Mouse (Mus musculus): ENCODE measurements at regions not wholly inside any gene's neighbourhood (a gene's known extent, or its start where the extent isn't known, plus 50 kb on each side); places are given as distances from the start of the nearest gene placed in this dataset.

DNA sequence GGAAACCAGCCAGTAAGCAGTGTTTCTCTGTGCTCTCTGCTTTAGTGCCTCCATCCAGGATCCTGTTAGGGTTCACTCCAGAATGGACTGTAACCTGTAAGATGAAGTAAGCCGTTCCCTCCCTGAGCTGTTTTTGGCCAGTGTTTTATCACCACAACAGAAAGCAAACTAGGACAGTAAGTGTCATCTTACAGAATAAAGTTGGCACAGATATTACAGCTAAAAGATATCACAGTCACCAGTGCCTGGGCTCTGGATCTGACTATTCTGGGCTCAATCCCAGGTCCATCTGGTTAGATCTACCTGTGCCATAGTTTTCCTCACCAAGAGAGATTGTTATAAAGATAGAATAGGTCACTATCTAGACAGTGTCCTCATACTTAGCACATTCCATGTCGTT, 92.9 kb upstream of the Paqr3 start:
- H3K27me3 ChIP-seq (ENCODE audit: control insufficient read depth, insufficient read depth, low read length): no peaks in the 10 kb centered on the region
- no peak overlapping the region for H3K4me2 ChIP-seq (ENCODE audit: low read length)
- no peaks in the 10 kb centered on the region for H3K36me3 ChIP-seq (ENCODE audit: control insufficient read depth, insufficient read depth, low read length)
- no peaks in the 10 kb centered on the region for H3K9me3 ChIP-seq (ENCODE audit: control insufficient read depth, low read length)
- H3K4me1 ChIP-seq (ENCODE audit: control insufficient read depth, insufficient read depth, low read length): no peaks in the 10 kb centered on the region
- no peak overlapping the region for H3K4me3 ChIP-seq (replicated peaks; ENCODE audit: low read depth, low read length)
- WGBS: 81% methylated on average over 2 of the region's 2 CpGs
- H3K27ac ChIP-seq (replicated peaks; ENCODE audit: low read depth, low read length): no peak overlapping the region
- DNase-seq (no peak), ATAC-seq (ENCODE audit: low FRiP score, low TSS enrichment) (no peak)
- H3K9ac ChIP-seq (replicated peaks; ENCODE audit: low read length): no peak overlapping the region

DNA sequence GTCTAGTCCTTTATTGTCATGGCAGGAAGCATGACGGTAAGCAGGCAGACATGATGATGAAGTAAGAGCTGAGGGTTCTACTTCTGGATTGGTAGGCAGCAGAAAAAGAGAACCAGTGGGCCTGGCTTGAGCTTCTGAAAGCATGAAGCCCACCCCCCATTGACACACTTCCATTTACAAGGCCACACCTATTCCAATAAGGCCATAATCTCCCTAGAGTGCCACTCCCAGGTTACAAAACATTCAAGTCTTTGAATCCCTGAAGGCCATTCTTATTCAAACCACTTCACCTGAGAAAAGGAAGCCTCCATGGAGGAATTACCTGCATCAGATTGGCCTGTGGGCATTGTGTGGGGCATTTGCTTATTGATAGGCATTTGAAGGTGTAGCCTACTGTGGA, 92.2 kb upstream of the Paqr3 start:
- H3K27ac ChIP-seq (replicated peaks; ENCODE audit: low read depth, low read length): no peak overlapping the region
- 93% methylated on average over 1 of the region's 1 CpGs for WGBS
- H3K4me3 ChIP-seq (replicated peaks; ENCODE audit: low read depth, low read length): no peak overlapping the region

DNA sequence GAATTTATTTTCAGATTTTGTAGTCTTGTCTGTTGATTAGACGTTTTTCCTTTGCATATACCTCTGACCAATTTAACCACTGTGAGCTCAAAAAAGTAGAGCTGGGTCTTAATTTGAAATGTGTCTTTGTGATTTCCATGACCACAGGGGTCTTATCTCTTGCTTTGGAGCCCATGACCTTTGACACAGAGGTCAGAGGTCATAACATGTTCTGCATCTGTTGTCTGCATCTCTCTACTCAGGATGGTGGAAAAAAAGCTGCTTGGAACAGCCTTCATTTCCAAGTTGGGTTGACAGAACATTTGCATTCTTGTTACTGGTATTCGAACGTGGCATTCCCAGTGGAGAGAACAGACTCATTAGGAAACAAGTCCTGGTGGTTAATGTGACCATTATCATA, 91.2 kb upstream of the Paqr3 start:
- WGBS: 22% methylated on average over 3 of the region's 3 CpGs
- DNase-seq: no peak

More for the DNA sequence above, 92.2 kb upstream of the Paqr3 start:
- no peak overlapping the region for H3K9ac ChIP-seq (replicated peaks; ENCODE audit: low read length)
- no peak for ATAC-seq (ENCODE audit: low FRiP score, low TSS enrichment)
- no peak overlapping the region for H3K4me2 ChIP-seq (ENCODE audit: low read length)
- H3K36me3 ChIP-seq (ENCODE audit: control insufficient read depth, insufficient read depth, low read length): no peaks in the 10 kb centered on the region
- DNase-seq: no peak
- H3K9me3 ChIP-seq (ENCODE audit: control insufficient read depth, low read length): no peaks in the 10 kb centered on the region
- H3K4me1 ChIP-seq (ENCODE audit: control insufficient read depth, insufficient read depth, low read length): no peaks in the 10 kb centered on the region
- H3K27me3 ChIP-seq (ENCODE audit: control insufficient read depth, insufficient read depth, low read length): no peaks in the 10 kb centered on the region

DNA sequence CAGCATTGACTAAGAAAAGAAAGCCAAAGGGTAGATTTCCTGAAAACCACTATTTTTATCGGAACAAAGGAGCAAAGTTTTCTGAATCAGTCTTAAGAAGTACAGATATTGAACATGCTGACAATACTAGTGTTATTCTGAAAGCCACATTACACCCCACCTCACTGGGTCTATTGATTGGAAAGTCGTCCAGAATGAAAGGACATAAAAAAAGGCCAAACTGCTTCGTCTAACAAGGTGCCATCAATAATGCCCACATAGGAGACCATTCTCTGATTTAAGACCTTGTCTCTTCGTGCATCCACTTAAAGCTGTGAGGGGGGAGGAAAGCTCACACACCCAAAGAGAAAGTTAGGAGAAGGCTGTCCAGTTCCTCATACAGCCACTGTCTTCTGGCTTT, 89.3 kb upstream of the Paqr3 start:
- no peak overlapping the region for H3K4me3 ChIP-seq (replicated peaks; ENCODE audit: low read depth, low read length)
- H3K4me2 ChIP-seq (ENCODE audit: low read length): no peak overlapping the region
- no peaks in the 10 kb centered on the region for H3K9me3 ChIP-seq (ENCODE audit: control insufficient read depth, low read length)
- no peaks in the 10 kb centered on the region for H3K36me3 ChIP-seq (ENCODE audit: control insufficient read depth, insufficient read depth, low read length)
- H3K27ac ChIP-seq (replicated peaks; ENCODE audit: low read depth, low read length): no peak overlapping the region
- no peaks in the 10 kb centered on the region for H3K27me3 ChIP-seq (ENCODE audit: control insufficient read depth, insufficient read depth, low read length)
- DNase-seq (no peak), ATAC-seq (ENCODE audit: low FRiP score, low TSS enrichment) (no peak)
- WGBS: 42% methylated on average over 4 of the region's 4 CpGs
- no peak overlapping the region for H3K9ac ChIP-seq (replicated peaks; ENCODE audit: low read length)
- H3K4me1 ChIP-seq (ENCODE audit: control insufficient read depth, insufficient read depth, low read length): no peaks in the 10 kb centered on the region

More for the DNA sequence above, 91.2 kb upstream of the Paqr3 start:
- Histone ChIP-seq H3K4me3 (replicated peaks; ENCODE audit: low read depth, low read length) (no peak overlapping the region), H3K27me3 (ENCODE audit: control insufficient read depth, insufficient read depth, low read length) (no peaks in the 10 kb centered on the region), H3K36me3 (ENCODE audit: control insufficient read depth, insufficient read depth, low read length) (no peaks in the 10 kb centered on the region), H3K9me3 (ENCODE audit: control insufficient read depth, low read length) (no peaks in the 10 kb centered on the region), H3K4me1 (ENCODE audit: control insufficient read depth, insufficient read depth, low read length) (no peaks in the 10 kb centered on the region), H3K9ac (replicated peaks; ENCODE audit: low read length) (no peak overlapping the region), H3K27ac (replicated peaks; ENCODE audit: low read depth, low read length) (no peak overlapping the region), H3K4me2 (ENCODE audit: low read length) (no peak overlapping the region)
- no peak for ATAC-seq (ENCODE audit: low FRiP score, low TSS enrichment)

DNA sequence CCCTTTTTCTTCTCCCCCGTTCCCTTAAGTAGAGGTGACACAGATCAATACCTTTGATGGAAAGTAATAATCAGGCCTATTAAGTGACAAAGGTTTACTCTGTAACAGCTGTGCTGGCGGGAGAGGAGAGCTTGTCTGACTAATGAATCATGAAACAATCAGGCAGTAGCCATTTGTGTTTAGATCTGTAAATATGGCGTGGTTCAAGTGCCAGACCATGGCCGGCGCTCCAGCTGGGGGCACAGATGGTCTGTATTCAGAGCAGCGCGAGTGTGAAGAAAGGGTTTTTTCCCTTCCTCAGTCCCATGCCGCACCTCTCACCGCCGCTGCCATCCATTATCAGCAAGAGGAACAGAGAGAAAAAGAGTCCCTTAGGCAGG, 83.9 kb upstream of the Paqr3 start:
- Histone ChIP-seq H3K4me3 (replicated peaks; ENCODE audit: low read depth, low read length) (no peak overlapping the region), H3K9ac (replicated peaks; ENCODE audit: low read length) (no peak overlapping the region), H3K9me3 (ENCODE audit: control insufficient read depth, low read length) (no peaks in the 10 kb centered on the region), H3K36me3 (ENCODE audit: control insufficient read depth, insufficient read depth, low read length) (no peaks in the 10 kb centered on the region), H3K27me3 (ENCODE audit: control insufficient read depth, insufficient read depth, low read length) (no peaks in the 10 kb centered on the region), H3K4me1 (ENCODE audit: control insufficient read depth, insufficient read depth, low read length) (0 out of 2 replicates have a peak, but pooled peaks cover 3% of the 10 kb centered on the region), H3K4me2 (ENCODE audit: low read length) (no peak overlapping the region), H3K27ac (replicated peaks; ENCODE audit: low read depth, low read length) (0 out of 2 replicates have a peak overlapping the region, but pooled peaks have one; percentile 20)
- 56% methylated on average over 10 of the region's 10 CpGs for WGBS
- ATAC-seq (ENCODE audit: low FRiP score, low TSS enrichment) (0 out of 2 replicates have a peak, but pooled peaks have one; percentile 40), DNase-seq (peak; percentile 49)

DNA sequence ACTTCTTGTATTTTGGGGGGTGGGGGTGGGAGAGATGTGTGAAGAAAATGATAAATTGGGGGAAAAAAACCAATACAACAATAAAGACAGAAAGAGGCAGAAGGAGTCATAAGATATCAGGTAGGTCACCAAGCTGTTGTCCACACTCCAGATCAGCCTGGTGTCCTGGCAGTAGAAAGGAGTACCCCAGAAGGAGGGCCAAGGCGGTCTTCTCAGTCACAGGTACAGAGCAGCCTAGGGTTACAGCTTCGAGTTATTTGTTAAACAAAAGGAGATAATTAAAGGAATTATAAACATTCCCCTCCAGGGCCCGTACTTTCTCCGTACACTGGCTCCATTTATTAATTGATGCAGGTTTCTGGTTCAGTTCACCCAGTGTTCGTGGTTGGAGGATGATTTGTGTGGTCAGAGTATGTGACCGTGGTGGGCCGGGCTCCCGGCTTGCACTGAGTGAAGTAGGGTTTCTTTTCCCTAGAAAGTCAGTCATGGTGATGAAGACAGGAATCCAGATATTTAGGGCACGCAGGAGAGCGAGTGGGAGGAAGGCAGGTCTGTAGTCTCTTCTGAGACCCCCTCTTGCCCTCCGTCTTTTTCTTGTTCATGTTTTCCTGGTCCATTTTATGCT, 83.4 kb upstream of the Paqr3 start:
- Histone ChIP-seq H3K27ac (replicated peaks; ENCODE audit: low read depth, low read length) (no peak overlapping the region), H3K4me2 (ENCODE audit: low read length) (no peak overlapping the region), H3K27me3 (ENCODE audit: control insufficient read depth, insufficient read depth, low read length) (no peaks in the 10 kb centered on the region), H3K9me3 (ENCODE audit: control insufficient read depth, low read length) (no peaks in the 10 kb centered on the region), H3K4me1 (ENCODE audit: control insufficient read depth, insufficient read depth, low read length) (0 out of 2 replicates have a peak, but pooled peaks cover 3% of the 10 kb centered on the region), H3K9ac (replicated peaks; ENCODE audit: low read length) (no peak overlapping the region), H3K4me3 (replicated peaks; ENCODE audit: low read depth, low read length) (no peak overlapping the region), H3K36me3 (ENCODE audit: control insufficient read depth, insufficient read depth, low read length) (no peaks in the 10 kb centered on the region)
- WGBS: 68% methylated on average over 11 of the region's 11 CpGs
- ATAC-seq (ENCODE audit: low FRiP score, low TSS enrichment) (no peak), DNase-seq (no peak)

DNA sequence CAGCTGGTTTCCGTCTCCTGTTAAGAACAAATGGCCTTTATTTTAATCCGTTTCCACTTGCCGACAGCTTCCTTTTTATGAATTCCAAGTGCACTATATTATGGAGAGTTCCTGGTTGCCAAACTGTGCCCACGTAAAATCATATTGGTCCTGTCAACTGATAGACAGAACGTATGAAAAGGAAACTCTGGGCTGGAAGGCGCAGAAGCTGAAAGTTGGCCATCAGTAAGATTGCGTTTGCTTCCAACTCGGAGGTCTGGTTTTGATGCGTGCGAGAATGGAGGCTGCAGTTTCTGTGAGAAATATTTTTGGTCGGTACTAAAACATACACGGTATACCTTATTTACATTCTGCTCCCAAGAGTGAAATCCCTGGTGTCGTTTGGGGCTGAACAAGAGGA, 81.3 kb upstream of the Paqr3 start:
- H3K27ac ChIP-seq (replicated peaks; ENCODE audit: low read depth, low read length): no peak overlapping the region
- DNase-seq (no peak), ATAC-seq (ENCODE audit: low FRiP score, low TSS enrichment) (no peak)
- H3K4me2 ChIP-seq (ENCODE audit: low read length): no peak overlapping the region
- 0 out of 2 replicates have a peak, but pooled peaks cover 3% of the 10 kb centered on the region for H3K4me1 ChIP-seq (ENCODE audit: control insufficient read depth, insufficient read depth, low read length)
- no peak overlapping the region for H3K9ac ChIP-seq (replicated peaks; ENCODE audit: low read length)
- no peak overlapping the region for H3K4me3 ChIP-seq (replicated peaks; ENCODE audit: low read depth, low read length)
- H3K36me3 ChIP-seq (ENCODE audit: control insufficient read depth, insufficient read depth, low read length): no peaks in the 10 kb centered on the region
- no peaks in the 10 kb centered on the region for H3K9me3 ChIP-seq (ENCODE audit: control insufficient read depth, low read length)
- 59% methylated on average over 13 of the region's 13 CpGs for WGBS
- H3K27me3 ChIP-seq (ENCODE audit: control insufficient read depth, insufficient read depth, low read length): no peaks in the 10 kb centered on the region

DNA sequence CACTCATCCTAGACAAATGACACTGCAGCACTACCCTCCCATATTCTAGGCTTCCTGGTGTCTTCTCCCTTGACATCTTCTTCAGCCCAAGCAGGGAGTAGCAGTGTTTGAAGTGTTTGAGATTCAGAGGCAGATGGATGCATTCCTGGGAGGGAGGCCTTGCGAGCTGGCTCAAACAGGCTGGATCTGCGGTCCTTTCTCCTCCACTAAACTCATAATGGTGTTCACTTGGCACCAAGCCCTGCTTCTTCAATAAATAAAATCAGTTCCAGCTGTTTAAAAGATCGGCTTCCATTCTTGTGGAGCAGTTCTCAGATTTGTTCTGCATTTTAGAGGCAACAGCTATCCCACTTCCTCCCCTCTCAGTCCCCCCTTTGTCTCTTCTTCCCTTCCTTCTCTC, 79.3 kb upstream of the Paqr3 start:
- H3K9ac ChIP-seq (replicated peaks; ENCODE audit: low read length): no peak overlapping the region
- H3K4me1 ChIP-seq (ENCODE audit: control insufficient read depth, insufficient read depth, low read length): 0 out of 2 replicates have a peak, but pooled peaks cover 3% of the 10 kb centered on the region
- H3K27ac ChIP-seq (replicated peaks; ENCODE audit: low read depth, low read length): no peak overlapping the region
- H3K4me3 ChIP-seq (replicated peaks; ENCODE audit: low read depth, low read length): no peak overlapping the region
- DNase-seq: peak; percentile 26
- WGBS: 54% methylated on average over 3 of the region's 3 CpGs
- no peak for ATAC-seq (ENCODE audit: low FRiP score, low TSS enrichment)
- no peaks in the 10 kb centered on the region for H3K9me3 ChIP-seq (ENCODE audit: control insufficient read depth, low read length)
- no peaks in the 10 kb centered on the region for H3K36me3 ChIP-seq (ENCODE audit: control insufficient read depth, insufficient read depth, low read length)
- H3K27me3 ChIP-seq (ENCODE audit: control insufficient read depth, insufficient read depth, low read length): no peaks in the 10 kb centered on the region
- no peak overlapping the region for H3K4me2 ChIP-seq (ENCODE audit: low read length)

DNA sequence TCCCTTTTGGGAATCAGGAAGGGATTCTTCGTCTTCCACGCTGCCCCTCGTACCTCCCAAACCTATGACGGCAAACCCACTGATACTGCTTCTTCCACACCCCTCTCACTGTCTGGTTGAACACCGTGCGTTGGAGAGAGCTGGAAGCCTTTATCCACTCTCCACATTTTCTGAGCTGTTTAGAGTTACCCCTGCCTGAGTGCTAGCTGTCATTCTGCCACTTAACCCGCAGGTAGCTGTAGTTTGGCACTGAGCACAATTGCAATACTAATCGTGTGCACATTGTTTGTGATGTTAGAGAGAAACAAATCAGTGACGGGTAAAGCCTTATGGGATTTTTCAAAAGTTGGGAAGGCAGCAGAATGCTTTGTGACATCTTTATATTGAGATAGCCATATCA, 73.1 kb upstream of the Paqr3 start:
- H3K9me3 ChIP-seq (ENCODE audit: control insufficient read depth, low read length): no peaks in the 10 kb centered on the region
- DNase-seq (no peak), ATAC-seq (ENCODE audit: low FRiP score, low TSS enrichment) (no peak)
- no peak overlapping the region for H3K4me3 ChIP-seq (replicated peaks; ENCODE audit: low read depth, low read length)
- no peaks in the 10 kb centered on the region for H3K4me1 ChIP-seq (ENCODE audit: control insufficient read depth, insufficient read depth, low read length)
- H3K9ac ChIP-seq (replicated peaks; ENCODE audit: low read length): no peak overlapping the region
- no peak overlapping the region for H3K4me2 ChIP-seq (ENCODE audit: low read length)
- 80% methylated on average over 9 of the region's 9 CpGs for WGBS
- H3K36me3 ChIP-seq (ENCODE audit: control insufficient read depth, insufficient read depth, low read length): no peaks in the 10 kb centered on the region
- H3K27ac ChIP-seq (replicated peaks; ENCODE audit: low read depth, low read length): no peak overlapping the region
- H3K27me3 ChIP-seq (ENCODE audit: control insufficient read depth, insufficient read depth, low read length): no peaks in the 10 kb centered on the region

All from midbrain, embryonic 14.5 days (tissue).